Mouse (Mus musculus) right cerebral cortex, postnatal 36 days (tissue): ENCODE measurements around the gene Iqsec2.

Source experiments
- DNase-seq, 2 experiments: peaks; one replicate each; pipeline ENCODE4 v3.0.0; 2022; ENCODE audit warnings: low spot score in 2 of 2, mixed read lengths in 1 of 2

Iqsec2 gene

DNA sequence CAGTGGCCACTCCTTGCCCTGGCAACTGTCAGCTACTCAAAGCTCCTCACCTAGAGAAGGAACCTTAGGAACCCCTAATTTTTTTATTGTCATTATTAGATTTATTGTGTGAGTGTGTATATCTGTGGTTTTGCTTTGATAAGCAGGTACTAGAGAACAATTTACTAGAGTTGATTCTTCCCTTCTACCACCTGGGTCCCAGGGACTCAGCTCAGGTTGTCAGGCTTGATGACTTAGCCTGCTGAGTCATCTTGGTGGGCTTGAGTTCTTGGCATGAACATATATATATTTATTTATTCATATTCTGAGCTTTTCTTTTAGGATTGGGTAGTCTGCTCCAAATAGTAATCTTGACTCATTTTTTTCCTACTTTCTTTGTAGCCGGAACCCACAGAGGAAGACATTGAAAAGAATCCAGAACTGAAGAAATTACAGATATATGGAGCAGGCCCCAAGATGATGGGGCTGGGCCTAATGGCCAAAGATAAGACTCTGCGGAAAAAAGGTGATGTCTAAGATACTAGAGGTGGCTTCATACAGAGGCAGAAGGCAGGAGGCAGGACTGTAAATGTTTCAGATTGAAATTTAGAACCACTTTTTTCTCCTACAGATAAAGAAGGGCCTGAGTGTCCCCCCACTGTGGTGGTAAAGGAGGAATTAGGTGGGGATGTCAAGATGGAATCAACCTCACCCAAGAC lies 100.6 kb downstream of the Iqsec2 start:
- DNase-seq = no peak

DNA sequence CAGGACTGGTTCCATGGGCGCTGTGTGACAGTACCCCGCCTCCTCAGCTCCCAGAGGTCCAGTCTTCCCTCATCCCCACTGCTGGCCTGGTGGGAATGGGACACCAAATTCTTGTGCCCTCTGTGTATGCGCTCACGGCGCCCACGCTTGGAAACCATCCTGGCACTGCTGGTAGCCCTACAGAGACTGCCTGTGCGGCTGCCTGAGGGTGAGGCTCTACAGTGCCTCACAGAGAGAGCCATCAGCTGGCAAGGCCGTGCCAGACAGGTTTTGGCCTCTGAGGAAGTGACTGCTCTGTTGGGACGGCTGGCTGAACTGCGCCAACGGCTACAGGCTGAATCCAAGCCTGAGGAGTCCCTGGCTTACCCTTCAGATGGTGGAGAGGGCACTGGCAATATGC lies 127.1 kb downstream of the Iqsec2 start:
- DNase-seq = no peak
